Mouse (Mus musculus) bone marrow, adult 2 months (tissue): Measurements from ENCODE around the gene Aar2. TPM values are rescaled to one million over a fixed set of nuclear protein-coding genes. Genes with fewer than 3 reads are reported as not detected.

Experiments
- H3K27ac ChIP-seq: fragments of 200-500 bp; 2 replicates; pipeline ENCODE4 v1.5.1; 2012; ENCODE audit warnings: low read depth, mild to moderate bottlenecking, control low read depth, inconsistent platforms, low read length; ENCODE audit not compliant: control insufficient read depth, poor library complexity, insufficient read depth
- H3K4me1 ChIP-seq: fragments of 200-500 bp; 2 replicates; pipeline ENCODE4 v1.6.1; 2011; ENCODE audit warnings: low read length; ENCODE audit not compliant: control insufficient read depth, insufficient read depth
- H3K4me3 ChIP-seq: fragments of 200-500 bp; replicated peaks from 2 replicates; pipeline ENCODE3; 2011; ENCODE audit warnings: mild to moderate bottlenecking, low read depth, low read length, control low read depth; ENCODE audit not compliant: control insufficient read depth
- CTCF ChIP-seq: fragments of 200-500 bp; IDR thresholded peaks from 2 replicates; pipeline ENCODE4 v1.5.1; 2011; ENCODE audit warnings: low read length, control low read depth; ENCODE audit not compliant: control insufficient read depth, insufficient read depth
- POLR2A ChIP-seq: fragments of 200-500 bp; IDR thresholded peaks from 2 replicates; pipeline ENCODE4 v1.6.1; 2011; ENCODE audit warnings: low read depth, mild to moderate bottlenecking, control low read depth, low read length, borderline replicate concordance; ENCODE audit not compliant: control insufficient read depth
- WGBS: fragments of 180-500 bp; shearing (Covaris S2); methylation state at CpG from one replicate; pipeline ENCODE4 v1.1.7; 2018; 5-methylcytosine and 5-hydroxymethylcytosine counted together
- polyA plus RNA-seq: library from polyadenylated mRNA; stranded (reverse); fragments of >200 nt; gene quantifications from 2 replicates; pipeline ENCODE4 v1.2.4, GENCODE M21; 2011; ENCODE audit warnings: low replicate concordance; ENCODE audit not compliant: missing spikeins, insufficient read depth, insufficient read length

The Aar2 gene
- polyA plus RNA-seq, 1 experiment, result 15.1 TPM

DNA sequence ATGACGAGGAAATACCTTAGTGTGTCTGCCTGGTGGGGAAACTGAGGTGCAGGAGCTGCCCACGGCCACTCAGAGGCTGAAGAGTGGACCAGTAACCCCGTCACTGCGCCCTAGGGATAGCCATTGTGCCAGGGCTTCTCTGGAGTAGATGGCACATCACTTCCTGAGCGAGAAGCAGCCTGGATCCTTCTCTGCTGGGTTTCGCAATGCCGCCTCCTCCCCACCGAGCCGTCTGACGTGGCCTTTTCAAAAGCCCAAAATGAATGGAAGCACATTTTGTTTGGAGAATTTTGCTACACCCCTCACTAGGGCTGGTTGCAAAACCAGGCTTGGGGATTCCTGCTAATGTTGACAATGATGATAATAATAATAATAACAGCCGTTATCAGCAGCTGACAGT, 70.2 kb downstream of the Aar2 start:
- Histone ChIP-seq H3K27ac (no peak overlapping the region), H3K4me1 (no peaks in the 10 kb centered on the region), H3K4me3 (no peak overlapping the region)
- 37% methylated on average over 11 of the region's 11 CpGs for WGBS
- TF ChIP-seq CTCF (no peak), POLR2A (no peak)

Other genes with a start within 250 kb of the Aar2 start
- gene Cnbd2, start 235.3 kb upstream of the Aar2 start, polyA plus RNA-seq, result 2.6 and 5.4 TPM in 2 replicates
- gene Scand1, start 234.9 kb upstream of the Aar2 start, polyA plus RNA-seq, result 61.6 and 84.9 TPM in 2 replicates
- 1.7 and 9.1 TPM in 2 replicates for gene Epb41l1, start 126.7 kb upstream of the Aar2 start, polyA plus RNA-seq
- 22.3 and 63.5 TPM in 2 replicates for gene Dlgap4, start 66.1 kb downstream of the Aar2 start, polyA plus RNA-seq
- gene Myl9, start 227.8 kb downstream of the Aar2 start, polyA plus RNA-seq, result 59.5 and 110 TPM in 2 replicates